Mouse (Mus musculus) embryonic facial prominence, embryonic 14.5 days (tissue): ENCODE measurements around the gene Tubb5. TPM values are rescaled to one million over a fixed set of nuclear protein-coding genes. Genes with fewer than 3 reads are reported as not detected.

Source experiments
- ATAC-seq: fragments of 200-750 bp; cut with Nextera tagmentation; 2 replicates; pipeline ENCODE4 v1.8.0; 2017; ENCODE audit warnings: low read depth, moderate number of reproducible peaks, moderate TSS enrichment
- DNase-seq: peaks from one replicate; pipeline ENCODE4 v3.0.0-alpha.2; 2015; ENCODE audit warnings: low spot score
- H3K27ac ChIP-seq: fragments of 300-500 bp; sonication (generic); replicated peaks from 2 replicates; pipeline ENCODE4 v1.5.1; 2014; ENCODE audit warnings: low read depth, mild to moderate bottlenecking, low read length, moderate library complexity
- H3K27me3 ChIP-seq: fragments of 300-500 bp; sonication (generic); replicated peaks from 2 replicates; pipeline ENCODE4 v1.6.1; 2014; ENCODE audit warnings: low read length; ENCODE audit not compliant: control insufficient read depth, insufficient read depth
- H3K36me3 ChIP-seq: fragments of 300-500 bp; sonication (generic); 2 replicates; pipeline ENCODE4 v1.6.1; 2014; ENCODE audit warnings: low read length, mixed read lengths; ENCODE audit not compliant: control insufficient read depth, insufficient read depth
- H3K4me1 ChIP-seq: fragments of 300-500 bp; sonication (generic); 2 replicates; pipeline ENCODE4 v1.6.1; 2014; ENCODE audit warnings: antibody characterized with exemption, low read length; ENCODE audit not compliant: control insufficient read depth, insufficient read depth
- H3K4me2 ChIP-seq: fragments of 300-500 bp; sonication (generic); 2 replicates; pipeline ENCODE4 v1.6.1; 2014; ENCODE audit warnings: low read depth, mild to moderate bottlenecking, low read length, moderate library complexity, mixed read lengths
- H3K4me3 ChIP-seq: fragments of 300-500 bp; sonication (generic); 2 replicates; pipeline ENCODE4 v1.5.1; 2014; ENCODE audit warnings: low read depth, mild to moderate bottlenecking, low read length
- H3K9ac ChIP-seq: fragments of 300-500 bp; sonication (generic); 2 replicates; pipeline ENCODE4 v1.6.1; 2014; ENCODE audit warnings: low read depth, mild to moderate bottlenecking, low read length, moderate library complexity, mixed read lengths
- H3K9me3 ChIP-seq: fragments of 300-500 bp; sonication (generic); 2 replicates; pipeline ENCODE4 v1.6.1; 2016; ENCODE audit warnings: low read length; ENCODE audit not compliant: control insufficient read depth
- WGBS: fragments of 180-500 bp; shearing (Covaris S2); extraction: QIAGEN DNeasy Blood & Tissue Kit; methylation state at CpG from one replicate; pipeline ENCODE4 v1.1.7; 2014; 5-methylcytosine and 5-hydroxymethylcytosine counted together
- polyA plus RNA-seq: library from polyadenylated mRNA; unstranded; fragments of >200 nt; fragmentation: Nextera tagmentation; extraction: Ambion mirVana; gene quantifications from 2 replicates; pipeline ENCODE4 v1.2.1, GENCODE M21; 2014

Gene Tubb5
- polyA plus RNA-seq, 1 experiment from 2014 or later = 736 TPM

- DNase-seq = no peak
- Histone ChIP-seq H3K4me1 (peaks cover 30% of the 10 kb centered on the region), H3K4me2 (peak overlapping the region; percentile 96), H3K27ac (peak overlapping the region; percentile 73), H3K36me3 (peaks cover 47% of the 10 kb centered on the region), H3K4me3 (peak overlapping the region; percentile 57), H3K9ac (0 out of 2 replicates have a peak overlapping the region, but pooled peaks have one; percentile 70), H3K9me3 (peaks cover 6% of the 10 kb centered on the region; the same call in 1 of the 2 replicates), H3K27me3 (no peaks in the 10 kb centered on the region)
- ATAC-seq = no peak
- whole genome bisulfite sequencing = 74% methylated on average over 8 of the region's 8 CpGs
Observed at GRCm38 (mm10) chr17:35870884-35871696, 33.0 kb upstream of the Tubb5 start.

- H3K36me3 ChIP-seq = peaks cover 40% of the 10 kb centered on the region
- ATAC-seq (no peak), DNase-seq (peak; percentile 49)
- H3K9ac ChIP-seq = peak overlapping the region; percentile 70
- no peaks in the 10 kb centered on the region for H3K27me3 ChIP-seq
- 38% methylated on average over 8 of the region's 9 CpGs for WGBS
- peak overlapping the region; percentile 73 for H3K27ac ChIP-seq
- peaks cover 6% of the 10 kb centered on the region; the same call in 1 of the 2 replicates for H3K9me3 ChIP-seq
- H3K4me3 ChIP-seq = peak overlapping the region; percentile 57
- H3K4me1 ChIP-seq = peaks cover 30% of the 10 kb centered on the region
- peak overlapping the region; percentile 96 for H3K4me2 ChIP-seq
Observed at GRCm38 (mm10) chr17:35870151-35870883, 32.2 kb upstream of the Tubb5 start.

- peak overlapping the region; percentile 73 for H3K27ac ChIP-seq
- peaks cover 37% of the 10 kb centered on the region for H3K4me1 ChIP-seq
- H3K27me3 ChIP-seq = no peaks in the 10 kb centered on the region
- H3K9ac ChIP-seq = peak overlapping the region; percentile 70
- peaks cover 32% of the 10 kb centered on the region for H3K36me3 ChIP-seq
- ATAC-seq (no peak), DNase-seq (peak; percentile 63)
- H3K4me2 ChIP-seq = peak overlapping the region; percentile 96
- WGBS = 0% methylated on average over 7 of the region's 7 CpGs
- peaks cover 6% of the 10 kb centered on the region; the same call in 1 of the 2 replicates for H3K9me3 ChIP-seq
- H3K4me3 ChIP-seq = peak overlapping the region; percentile 57
Observed at GRCm38 (mm10) chr17:35869346-35870067, 31.4 kb upstream of the Tubb5 start.

- peaks cover 38% of the 10 kb centered on the region for H3K4me1 ChIP-seq
Observed at GRCm38 (mm10) chr17:35868961-35869345, 30.8 kb upstream of the Tubb5 start.

GRCm38 (mm10) chr17:35868165-35868820, 30.2 kb upstream of the Tubb5 start:
- Histone ChIP-seq H3K4me2 (peak overlapping the region; percentile 96), H3K27ac (peak overlapping the region; percentile 73; the same call in 1 of the 2 replicates), H3K9ac (peak overlapping the region; percentile 70), H3K9me3 (peaks cover 6% of the 10 kb centered on the region; the same call in 1 of the 2 replicates), H3K4me1 (peaks cover 38% of the 10 kb centered on the region), H3K4me3 (peak overlapping the region; percentile 57), H3K27me3 (no peaks in the 10 kb centered on the region), H3K36me3 (peaks cover 22% of the 10 kb centered on the region)
- no peak for ATAC-seq
- WGBS = 22% methylated on average over 15 of the region's 17 CpGs
- DNase-seq = peak; percentile 21

More at GRCm38 (mm10) chr17:35868961-35869345, 30.8 kb upstream of the Tubb5 start:
- Histone ChIP-seq H3K4me3 (peak overlapping the region; percentile 57), H3K27me3 (no peaks in the 10 kb centered on the region), H3K27ac (peak overlapping the region; percentile 73), H3K4me2 (peak overlapping the region; percentile 96), H3K9ac (peak overlapping the region; percentile 70), H3K36me3 (peaks cover 27% of the 10 kb centered on the region), H3K9me3 (peaks cover 6% of the 10 kb centered on the region; the same call in 1 of the 2 replicates)
- DNase-seq (no peak), ATAC-seq (no peak)
- 2% methylated on average over 7 of the region's 7 CpGs for WGBS

- Histone ChIP-seq H3K9ac (peak overlapping the region; percentile 70), H3K27me3 (no peaks in the 10 kb centered on the region), H3K27ac (peak overlapping the region; percentile 97), H3K4me3 (peak overlapping the region; percentile 57), H3K9me3 (peaks cover 6% of the 10 kb centered on the region; the same call in 1 of the 2 replicates), H3K4me1 (peaks cover 38% of the 10 kb centered on the region), H3K36me3 (peaks cover 16% of the 10 kb centered on the region), H3K4me2 (peak overlapping the region; percentile 96)
- peak; percentile 32 for DNase-seq
- no peak for ATAC-seq
- WGBS = 8% methylated on average over 26 of the region's 26 CpGs
Observed at GRCm38 (mm10) chr17:35866911-35867890, 29.1 kb upstream of the Tubb5 start.

- ATAC-seq (peak; percentile 44), DNase-seq (peak; percentile 83)
- Histone ChIP-seq H3K9me3 (peaks cover 5% of the 10 kb centered on the region; the same call in 1 of the 2 replicates), H3K36me3 (peaks cover 13% of the 10 kb centered on the region), H3K9ac (peak overlapping the region; percentile 70), H3K4me3 (peak overlapping the region; percentile 57), H3K4me1 (peaks cover 41% of the 10 kb centered on the region), H3K4me2 (peak overlapping the region; percentile 96), H3K27ac (peak overlapping the region; percentile 97), H3K27me3 (no peaks in the 10 kb centered on the region)
- WGBS = under 1% methylated on average over 30 of the region's 38 CpGs
Observed at GRCm38 (mm10) chr17:35866281-35866831, 28.2 kb upstream of the Tubb5 start.
